Mouse (Mus musculus) liver, embryonic 13.5 days (tissue): ENCODE results near the gene Ints14. TPM values are rescaled to one million over a fixed set of nuclear protein-coding genes. Genes with fewer than 3 reads are reported as not detected.

Experiments
- ATAC-seq: fragments of 200-750 bp; cut with Nextera tagmentation; 2 replicates; pipeline ENCODE4 v1.8.0; 2017; ENCODE audit warnings: low read depth, mild to moderate bottlenecking, moderate number of reproducible peaks, moderate library complexity
- DNase-seq: peaks from one replicate; pipeline ENCODE4 v3.0.0; 2022
- H3K27ac ChIP-seq: fragments of 300-500 bp; sonication (generic); 2 replicates; pipeline ENCODE4 v1.5.1; 2015; ENCODE audit warnings: moderate library complexity, mild to moderate bottlenecking, inconsistent platforms
- H3K27me3 ChIP-seq: fragments of 300-500 bp; sonication (generic); 2 replicates; pipeline ENCODE4 v1.6.1; 2015; ENCODE audit warnings: mild to moderate bottlenecking, inconsistent platforms
- H3K36me3 ChIP-seq: fragments of 300-500 bp; sonication (generic); 2 replicates; pipeline ENCODE4 v1.6.1; 2015; ENCODE audit warnings: mild to moderate bottlenecking, inconsistent platforms
- H3K4me1 ChIP-seq: fragments of 300-500 bp; sonication (generic); replicated peaks from 2 replicates; pipeline ENCODE4 v1.6.1; 2015; ENCODE audit warnings: inconsistent platforms
- H3K4me2 ChIP-seq: fragments of 300-500 bp; sonication (generic); 2 replicates; pipeline ENCODE4 v1.6.1; 2015; ENCODE audit warnings: inconsistent platforms, mild to moderate bottlenecking, moderate library complexity
- H3K4me3 ChIP-seq: fragments of 300-500 bp; sonication (generic); replicated peaks from 2 replicates; pipeline ENCODE4 v1.5.1; 2015; ENCODE audit warnings: mild to moderate bottlenecking, inconsistent platforms
- H3K9ac ChIP-seq: fragments of 300-500 bp; sonication (generic); 2 replicates; pipeline ENCODE4 v1.6.1; 2015; ENCODE audit warnings: mild to moderate bottlenecking, inconsistent platforms
- H3K9me3 ChIP-seq: fragments of 300-500 bp; sonication (generic); replicated peaks from 2 replicates; pipeline ENCODE4 v1.6.1; 2016; ENCODE audit warnings: inconsistent platforms
- WGBS: fragments of 180-500 bp; shearing (Covaris S2); methylation state at CpG from one replicate; pipeline ENCODE4 v1.1.7; 2015; ENCODE audit not compliant: insufficient replicate concordance; 5-methylcytosine and 5-hydroxymethylcytosine counted together
- polyA plus RNA-seq: library from polyadenylated mRNA; unstranded; fragments of >200 nt; fragmentation: Nextera tagmentation; extraction: Ambion mirVana; gene quantifications from 2 replicates; pipeline ENCODE4 v1.2.1, GENCODE M21; 2015

Ints14 gene
- 29.9 and 34.9 TPM in 2 replicates for polyA plus RNA-seq

GRCm38 (mm10) chr9:64960117-64960977, at the start of gene Ints14:
Gene Ints14, plus strand, starts transcription at chr9:64960905.
- Histone ChIP-seq H3K36me3 (peaks cover 29% of the 10 kb centered on the region), H3K27ac (peak within 1 kb of the TSS; percentile 91), H3K4me2 (peak within 1 kb of the TSS; percentile 83), H3K4me3 (peak within 1 kb of the TSS; percentile 89), H3K9ac (peak within 1 kb of the TSS; percentile 92), H3K4me1 (peaks cover 38% of the 10 kb centered on the region), H3K9me3 (no peaks in the 10 kb centered on the region), H3K27me3 (no peaks in the 10 kb centered on the region)
- DNase-seq (peak; percentile 93), ATAC-seq (peak; percentile 94)
- WGBS: 8% methylated on average over 29 of the region's 29 CpGs

GRCm38 (mm10) chr9:64913406-64913805, 47.3 kb upstream of the Ints14 start:
- Histone ChIP-seq H3K4me1 (peaks cover 14% of the 10 kb centered on the region; the same call in 1 of the 2 replicates), H3K9me3 (no peaks in the 10 kb centered on the region), H3K27ac (no peak overlapping the region), H3K4me3 (no peak overlapping the region), H3K36me3 (peaks cover 83% of the 10 kb centered on the region), H3K9ac (no peak overlapping the region), H3K4me2 (no peak overlapping the region), H3K27me3 (no peaks in the 10 kb centered on the region)
- 0 out of 2 replicates have a peak, but pooled peaks have one; percentile 5 for ATAC-seq
- no peak for DNase-seq
- WGBS: 94% methylated on average over 4 of the region's 4 CpGs

DNA sequence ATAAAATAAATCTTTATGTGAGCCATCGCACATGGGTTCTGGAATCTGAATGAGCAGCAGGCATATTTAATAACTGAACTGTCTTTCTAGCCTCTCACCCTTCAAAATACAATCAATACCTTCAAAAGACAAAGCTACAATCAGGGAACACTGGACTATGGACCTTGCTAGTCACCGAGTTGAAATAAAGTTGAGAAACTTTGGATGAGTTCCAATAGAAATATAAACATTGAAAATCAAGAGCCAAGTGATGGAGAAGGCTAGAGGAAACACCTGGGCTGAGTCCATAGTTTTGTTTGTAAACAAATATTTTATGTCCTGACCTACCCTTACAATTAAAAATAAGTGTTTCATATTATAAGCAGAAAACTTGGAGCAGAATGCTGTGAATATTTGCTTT, 46.7 kb upstream of the Ints14 start:
- H3K27ac ChIP-seq: no peak overlapping the region
- no peak for ATAC-seq
- H3K9ac ChIP-seq: no peak overlapping the region
- no peaks in the 10 kb centered on the region for H3K27me3 ChIP-seq
- no peak for DNase-seq
- H3K4me1 ChIP-seq: peaks cover 18% of the 10 kb centered on the region; the same call in 1 of the 2 replicates
- peaks cover 84% of the 10 kb centered on the region for H3K36me3 ChIP-seq
- H3K4me2 ChIP-seq: no peak overlapping the region
- H3K9me3 ChIP-seq: no peaks in the 10 kb centered on the region
- 92% methylated on average over 2 of the region's 2 CpGs for WGBS
- no peak overlapping the region for H3K4me3 ChIP-seq

GRCm38 (mm10) chr9:64914629-64915028, 46.1 kb upstream of the Ints14 start:
- ATAC-seq: no peak
- H3K9me3 ChIP-seq: no peaks in the 10 kb centered on the region
- H3K4me3 ChIP-seq: no peak overlapping the region
- peaks cover 81% of the 10 kb centered on the region for H3K36me3 ChIP-seq
- H3K4me2 ChIP-seq: no peak overlapping the region
- no peak overlapping the region for H3K27ac ChIP-seq
- no peaks in the 10 kb centered on the region for H3K27me3 ChIP-seq
- no peak for DNase-seq
- peaks cover 18% of the 10 kb centered on the region; the same call in 1 of the 2 replicates for H3K4me1 ChIP-seq
- 66% methylated on average over 4 of the region's 4 CpGs for WGBS
- no peak overlapping the region for H3K9ac ChIP-seq

DNA sequence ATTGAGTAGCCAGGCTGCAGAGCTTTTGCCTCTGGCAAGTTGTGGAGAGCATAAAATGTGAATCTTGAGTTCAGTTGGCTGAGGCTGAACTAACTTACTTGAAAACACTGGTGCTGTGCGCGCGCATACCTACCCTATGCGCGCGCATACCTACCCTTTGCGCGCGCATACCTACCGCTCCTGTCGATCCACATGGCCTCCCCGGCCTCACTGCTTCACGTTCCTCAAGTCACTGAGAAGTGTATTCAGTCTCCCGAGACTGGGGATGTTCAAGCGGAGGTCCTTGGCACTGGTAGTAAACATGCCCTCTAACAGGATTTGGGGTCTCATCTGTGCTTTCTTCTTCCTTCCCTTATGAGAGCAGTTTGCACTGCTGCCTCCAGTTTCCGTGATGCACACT, 42.1 kb upstream of the Ints14 start:
- Histone ChIP-seq H3K4me2 (peak overlapping the region; percentile 54), H3K9ac (peak overlapping the region; percentile 59), H3K27ac (peak overlapping the region; percentile 41), H3K36me3 (peaks cover 70% of the 10 kb centered on the region), H3K4me3 (peak overlapping the region; percentile 49), H3K9me3 (no peaks in the 10 kb centered on the region), H3K27me3 (no peaks in the 10 kb centered on the region), H3K4me1 (peaks cover 24% of the 10 kb centered on the region)
- ATAC-seq (peak; percentile 69), DNase-seq (peak; percentile 58)
- WGBS: 47% methylated on average over 16 of the region's 16 CpGs

- Histone ChIP-seq H3K36me3 (peaks cover 28% of the 10 kb centered on the region), H3K4me1 (peaks cover 12% of the 10 kb centered on the region), H3K27ac (no peak overlapping the region), H3K4me3 (no peak overlapping the region), H3K4me2 (no peak overlapping the region), H3K9me3 (no peaks in the 10 kb centered on the region), H3K9ac (no peak overlapping the region), H3K27me3 (no peaks in the 10 kb centered on the region)
- DNase-seq (no peak), ATAC-seq (no peak)
- 58% methylated on average over 5 of the region's 5 CpGs for WGBS
Measured at GRCm38 (mm10) chr9:64925771-64926170, 34.9 kb upstream of the Ints14 start.

GRCm38 (mm10) chr9:64926201-64926991, 34.3 kb upstream of the Ints14 start:
- Histone ChIP-seq H3K4me3 (no peak overlapping the region), H3K36me3 (peaks cover 22% of the 10 kb centered on the region), H3K4me1 (peaks cover 17% of the 10 kb centered on the region), H3K27ac (no peak overlapping the region), H3K9ac (no peak overlapping the region), H3K27me3 (no peaks in the 10 kb centered on the region), H3K9me3 (no peaks in the 10 kb centered on the region), H3K4me2 (no peak overlapping the region)
- peak; percentile 32 for ATAC-seq
- WGBS: 70% methylated on average over 8 of the region's 8 CpGs
- DNase-seq: no peak

DNA sequence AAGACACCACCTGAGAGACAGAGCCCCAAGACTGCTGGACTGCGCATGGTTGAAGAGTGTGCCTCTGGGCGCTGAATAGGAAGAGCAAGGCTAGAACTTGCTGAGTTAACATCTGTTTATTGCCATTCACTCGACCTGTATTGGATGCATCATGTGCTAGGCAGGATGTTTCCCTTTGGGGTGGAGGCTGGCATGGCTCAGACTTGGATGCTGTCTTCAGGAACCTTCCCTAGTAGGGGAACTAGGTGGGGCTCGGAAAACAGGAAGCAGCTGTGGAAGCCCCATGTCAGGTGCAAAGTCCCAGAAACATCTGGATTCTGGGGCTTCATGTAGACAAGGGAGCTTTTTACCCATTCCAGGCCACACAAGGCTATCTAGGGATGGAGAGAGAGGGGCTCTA, 30.4 kb upstream of the Ints14 start:
- DNase-seq: no peak
- ATAC-seq: no peak
- no peaks in the 10 kb centered on the region for H3K36me3 ChIP-seq
- 61% methylated on average over 4 of the region's 4 CpGs for WGBS
- no peaks in the 10 kb centered on the region for H3K9me3 ChIP-seq
- H3K9ac ChIP-seq: no peak overlapping the region
- no peak overlapping the region for H3K4me2 ChIP-seq
- H3K4me1 ChIP-seq: peaks cover 56% of the 10 kb centered on the region
- no peak overlapping the region for H3K4me3 ChIP-seq
- no peaks in the 10 kb centered on the region for H3K27me3 ChIP-seq
- no peak overlapping the region for H3K27ac ChIP-seq

- Histone ChIP-seq H3K4me1 (peaks cover 60% of the 10 kb centered on the region), H3K27me3 (no peaks in the 10 kb centered on the region), H3K36me3 (no peaks in the 10 kb centered on the region), H3K27ac (peak overlapping the region; percentile 50; the same call in 1 of the 2 replicates), H3K9ac (0 out of 2 replicates have a peak overlapping the region, but pooled peaks have one; percentile 26), H3K4me3 (no peak overlapping the region), H3K4me2 (peak overlapping the region; percentile 32), H3K9me3 (no peaks in the 10 kb centered on the region)
- DNase-seq (peak; percentile 59), ATAC-seq (peak; percentile 68)
- 32% methylated on average over 7 of the region's 7 CpGs for WGBS
Measured at GRCm38 (mm10) chr9:64931751-64932610, 28.7 kb upstream of the Ints14 start.

DNA sequence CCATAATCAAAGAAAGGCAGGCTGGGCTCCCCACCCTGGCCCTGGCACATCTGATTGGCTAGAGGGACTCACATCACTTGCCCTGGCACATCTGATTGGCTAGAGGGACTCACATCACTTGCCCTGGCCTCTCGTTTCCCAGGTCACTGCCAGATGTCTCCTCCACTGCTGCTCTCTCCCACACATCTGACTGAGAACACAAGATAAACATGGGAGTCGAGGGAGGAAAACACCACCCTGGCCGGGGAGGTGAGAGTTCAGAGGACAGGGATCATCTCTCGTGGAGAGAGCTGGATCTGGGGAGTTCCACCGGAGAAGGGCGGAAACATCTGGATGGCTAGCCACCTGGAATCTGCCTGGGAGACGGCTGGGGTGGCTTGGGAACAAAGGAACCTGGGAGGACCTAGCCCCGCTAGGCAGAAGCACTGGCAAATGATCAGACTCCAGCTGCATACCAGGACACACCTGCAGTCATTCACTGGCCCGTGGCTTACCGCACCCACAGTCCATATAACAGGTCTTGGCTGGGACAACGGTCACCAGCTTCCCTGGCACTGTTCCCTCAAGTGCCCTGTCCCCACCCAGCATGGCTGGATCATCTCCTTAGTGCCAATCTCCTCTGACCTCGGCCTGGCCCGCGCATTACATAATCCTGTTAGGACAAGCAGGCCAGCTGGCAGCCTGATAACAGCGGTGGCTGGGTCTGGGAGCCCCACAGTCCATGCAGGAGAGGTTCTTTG, 26.5 kb upstream of the Ints14 start:
- no peaks in the 10 kb centered on the region for H3K36me3 ChIP-seq
- H3K4me1 ChIP-seq: peaks cover 77% of the 10 kb centered on the region
- no peaks in the 10 kb centered on the region for H3K9me3 ChIP-seq
- peak overlapping the region; percentile 48 for H3K4me2 ChIP-seq
- H3K9ac ChIP-seq: peak overlapping the region; percentile 40
- H3K4me3 ChIP-seq: peak overlapping the region; percentile 18; the same call in 1 of the 2 replicates
- peak overlapping the region; percentile 84 for H3K27ac ChIP-seq
- H3K27me3 ChIP-seq: no peaks in the 10 kb centered on the region
- 41% methylated on average over 15 of the region's 15 CpGs for WGBS
- ATAC-seq (peak; percentile 83), DNase-seq (peak; percentile 74)
